Mouse (Mus musculus) spleen, adult 2 months (tissue): ENCODE measurements at regions not wholly inside any gene's neighbourhood (a gene's known extent, or its start where the extent isn't known, plus 50 kb on each side); places are given as distances from the start of the nearest gene placed in this dataset.

Experiments
- DNase-seq, 2 experiments: peaks; one replicate each; pipeline versions ENCODE4 v3.0.0 to v3.0.0-alpha.2; 2012 to 2021; ENCODE audit warnings: low spot score in 2 of 2, low read depth in 1 of 2
- H3K27ac ChIP-seq: fragments of 200-500 bp; 2 replicates; pipeline ENCODE4 v1.5.1; 2012; ENCODE audit warnings: low read length, inconsistent platforms; ENCODE audit not compliant: insufficient read depth
- H3K27me3 ChIP-seq: fragments of 200-500 bp; 2 replicates; pipeline ENCODE4 v1.6.1; 2012; ENCODE audit warnings: mild to moderate bottlenecking, moderate library complexity, low read length, inconsistent platforms; ENCODE audit not compliant: control insufficient read depth, insufficient read depth
- H3K36me3 ChIP-seq: fragments of 200-500 bp; 2 replicates; pipeline ENCODE4 v1.6.1; 2012; ENCODE audit warnings: mild to moderate bottlenecking, low read length, inconsistent platforms; ENCODE audit not compliant: control insufficient read depth, insufficient read depth
- H3K4me1 ChIP-seq: fragments of 200-500 bp; 2 replicates; pipeline ENCODE4 v1.6.1; 2011; ENCODE audit warnings: inconsistent platforms; ENCODE audit not compliant: control insufficient read depth, insufficient read depth, insufficient read length
- H3K4me3 ChIP-seq: fragments of 200-500 bp; 2 replicates; pipeline ENCODE4 v1.5.1; 2011; ENCODE audit warnings: mild to moderate bottlenecking, inconsistent platforms; ENCODE audit not compliant: insufficient read depth, insufficient read length; ENCODE audit errors: extremely low read depth
- CTCF ChIP-seq: fragments of 200-500 bp; IDR thresholded peaks from 2 replicates; pipeline ENCODE4 v1.5.1; 2011; ENCODE audit warnings: mild to moderate bottlenecking, inconsistent platforms; ENCODE audit not compliant: insufficient read depth, insufficient read length, insufficient replicate concordance; ENCODE audit errors: extremely low read depth
- POLR2A ChIP-seq: fragments of 200-500 bp; IDR thresholded peaks from 2 replicates; pipeline ENCODE4 v1.6.1; 2011; ENCODE audit warnings: low read depth, low read length, inconsistent platforms
- WGBS: fragments of 180-500 bp; shearing (Covaris S2); methylation state at CpG from one replicate; pipeline ENCODE4 v1.1.7; 2018; 5-methylcytosine and 5-hydroxymethylcytosine counted together

- H3K27me3 ChIP-seq, result no peaks in the 10 kb centered on the region
- H3K4me3 ChIP-seq, result no peak overlapping the region
- 86% methylated on average over 5 of the region's 5 CpGs for WGBS
- no peak for DNase-seq
- no peaks in the 10 kb centered on the region for H3K36me3 ChIP-seq
- no peak for TF ChIP-seq CTCF
- no peak overlapping the region for H3K27ac ChIP-seq
- no peaks in the 10 kb centered on the region for H3K4me1 ChIP-seq
These were observed 488.7 kb downstream of the Rnf144a start for GRCm38 (mm10) chr12:25926367-25926766.

DNA sequence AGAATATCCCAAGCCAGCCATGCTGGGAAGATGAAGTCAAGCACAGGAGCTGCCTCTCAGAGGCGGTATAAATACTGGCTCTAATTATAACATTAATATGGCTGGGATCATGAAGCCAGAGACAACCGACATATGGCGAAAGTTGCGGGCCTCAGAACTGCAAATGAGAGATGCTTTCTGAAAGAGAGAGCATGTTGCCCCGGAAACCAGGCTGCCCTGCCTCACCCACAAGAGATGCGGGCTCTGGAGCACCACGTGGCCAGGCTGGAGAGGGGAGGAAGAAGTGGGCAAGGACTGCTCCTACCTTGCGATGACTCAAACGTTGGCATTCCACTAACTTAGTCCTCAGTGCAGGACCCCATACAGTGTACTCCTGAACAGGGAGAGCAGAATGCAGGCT, 490.5 kb downstream of the Rnf144a start:
- H3K36me3 ChIP-seq, result no peaks in the 10 kb centered on the region
- H3K4me3 ChIP-seq, result no peak overlapping the region
- H3K27me3 ChIP-seq, result no peaks in the 10 kb centered on the region
- no peaks in the 10 kb centered on the region for H3K4me1 ChIP-seq
- 89% methylated on average over 9 of the region's 9 CpGs for WGBS
- DNase-seq, result no peak
- no peak overlapping the region for H3K27ac ChIP-seq
- TF ChIP-seq CTCF (no peak), POLR2A (no peak)

DNA sequence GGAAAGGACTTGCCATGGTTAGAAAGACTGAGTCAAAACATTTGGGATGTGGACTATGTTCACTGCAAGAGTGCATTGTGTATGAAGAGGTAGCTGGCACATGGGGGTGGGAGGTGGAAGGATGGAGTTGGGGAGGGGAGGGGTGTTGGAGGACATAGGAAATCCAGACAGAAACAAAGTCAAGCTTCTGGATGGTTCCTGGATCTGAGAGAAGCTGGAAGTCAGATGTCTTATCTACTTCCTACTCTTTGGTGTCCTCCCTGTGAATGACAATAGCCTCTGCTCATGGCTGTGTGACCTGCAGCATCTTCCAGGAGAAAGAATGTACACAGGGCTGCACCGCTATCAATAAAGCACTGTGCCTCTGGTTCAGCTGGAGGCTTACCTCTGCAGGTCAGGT, 491.3 kb downstream of the Rnf144a start:
- no peaks in the 10 kb centered on the region for H3K36me3 ChIP-seq
- peaks cover 3% of the 10 kb centered on the region; the same call in 1 of the 2 replicates for H3K4me1 ChIP-seq
- no peak overlapping the region for H3K27ac ChIP-seq
- no peak overlapping the region for H3K4me3 ChIP-seq
- WGBS, result 96% methylated on average over 1 of the region's 1 CpGs
- no peak for DNase-seq
- no peak for TF ChIP-seq POLR2A
- no peaks in the 10 kb centered on the region for H3K27me3 ChIP-seq

- H3K4me1 ChIP-seq, result peaks cover 7% of the 10 kb centered on the region; the same call in 1 of the 2 replicates
- no peak overlapping the region for H3K4me3 ChIP-seq
- no peaks in the 10 kb centered on the region for H3K36me3 ChIP-seq
- peak in 1 of 2 experiments; percentile 41 for DNase-seq
- WGBS, result 22% methylated on average over 1 of the region's 1 CpGs
- TF ChIP-seq CTCF, result no peak
- TF ChIP-seq POLR2A, result no peak
- H3K27me3 ChIP-seq, result no peaks in the 10 kb centered on the region
- peak overlapping the region; percentile 63 for H3K27ac ChIP-seq
These were observed 509.4 kb downstream of the Rnf144a start for GRCm38 (mm10) chr12:25905614-25906013.

DNA sequence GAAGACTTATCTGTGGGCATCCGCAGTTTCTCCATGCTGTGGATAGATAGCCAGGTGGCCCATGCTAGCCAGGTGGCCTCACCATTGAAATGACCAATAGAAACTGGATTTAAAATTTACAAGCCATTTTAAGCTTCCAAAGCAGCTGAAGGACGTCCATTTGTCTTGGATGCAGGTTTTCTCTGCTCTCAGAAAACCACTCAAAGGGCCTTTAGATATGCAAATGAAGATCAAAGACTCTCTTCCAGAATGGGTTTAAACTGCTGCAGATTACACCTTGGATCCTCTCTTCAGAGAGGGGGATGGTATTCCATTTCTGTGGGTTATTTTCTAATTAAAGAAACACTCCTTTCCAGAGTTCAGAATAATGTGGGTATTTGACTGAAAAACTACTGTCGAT, 518.5 kb downstream of the Rnf144a start:
- no peaks in the 10 kb centered on the region for H3K36me3 ChIP-seq
- H3K4me3 ChIP-seq, result no peak overlapping the region
- TF ChIP-seq CTCF (no peak), POLR2A (no peak)
- H3K27ac ChIP-seq, result no peak overlapping the region
- WGBS, result 82% methylated on average over 3 of the region's 3 CpGs
- H3K4me1 ChIP-seq, result no peaks in the 10 kb centered on the region
- DNase-seq, result no peak
- H3K27me3 ChIP-seq, result no peaks in the 10 kb centered on the region

- Histone ChIP-seq H3K4me1 (no peaks in the 10 kb centered on the region), H3K27ac (no peak overlapping the region), H3K4me3 (no peak overlapping the region), H3K27me3 (no peaks in the 10 kb centered on the region), H3K36me3 (no peaks in the 10 kb centered on the region)
- WGBS, result 34% methylated on average over 1 of the region's 1 CpGs
- TF ChIP-seq CTCF, result no peak
- TF ChIP-seq POLR2A, result no peak
- DNase-seq, result no peak
These were observed 519.4 kb downstream of the Rnf144a start for GRCm38 (mm10) chr12:25895691-25896090.

DNA sequence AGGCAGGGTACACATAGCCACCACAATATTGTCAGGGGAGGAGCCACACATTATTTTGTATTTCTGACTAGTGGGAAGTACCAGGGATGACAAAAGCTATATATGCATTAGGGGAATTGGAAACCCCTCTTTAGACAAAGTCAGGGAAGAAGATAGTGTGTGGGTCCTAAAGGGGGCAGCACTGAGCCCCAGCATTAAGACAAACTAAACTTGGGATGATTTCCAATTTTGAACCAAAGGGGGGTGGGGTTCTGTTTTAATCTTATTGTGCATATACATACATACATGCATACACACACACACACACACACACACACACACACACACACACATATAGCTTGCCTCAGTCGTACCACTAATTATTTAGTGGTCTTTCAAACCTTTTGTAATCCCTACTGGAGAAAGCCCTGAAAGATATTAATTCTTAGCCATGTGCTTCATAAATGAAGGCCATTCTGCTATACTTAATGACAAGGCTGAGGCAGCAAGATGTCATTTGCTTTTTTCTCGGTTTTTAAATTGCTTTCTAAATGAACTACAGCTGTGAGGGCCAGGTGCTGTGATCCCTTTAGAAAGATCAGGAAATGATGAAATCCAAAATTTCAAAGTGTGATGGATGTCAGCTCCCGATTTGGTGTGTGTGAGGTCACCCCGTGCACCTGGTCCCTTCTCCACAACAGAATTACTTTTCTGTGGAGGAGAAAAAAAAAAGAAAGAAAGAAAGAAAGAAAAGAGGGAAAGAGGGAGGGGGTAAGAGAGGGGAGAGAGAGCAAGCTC, 523.5 kb downstream of the Rnf144a start:
- no peaks in the 10 kb centered on the region for H3K36me3 ChIP-seq
- H3K27ac ChIP-seq, result no peak overlapping the region
- DNase-seq, result peak in 1 of 2 experiments; percentile 5
- H3K4me1 ChIP-seq, result no peaks in the 10 kb centered on the region
- H3K27me3 ChIP-seq, result no peaks in the 10 kb centered on the region
- TF ChIP-seq POLR2A (no peak), CTCF (no peak)
- no peak overlapping the region for H3K4me3 ChIP-seq
- 65% methylated on average over 4 of the region's 4 CpGs for WGBS
